Mouse (Mus musculus) cortical plate, adult 2 months (tissue): ENCODE results near the gene Gm6408.

Experiments
- CTCF ChIP-seq: fragments of 200-500 bp; IDR thresholded peaks from 2 replicates; pipeline ENCODE4 v1.5.1; 2011; ENCODE audit warnings: mild to moderate bottlenecking, control low read depth, low read length; ENCODE audit not compliant: insufficient read depth; ENCODE audit errors: extremely low read depth
- POLR2A ChIP-seq: fragments of 200-500 bp; IDR thresholded peaks from 2 replicates; pipeline ENCODE4 v1.6.1; 2011; ENCODE audit warnings: mild to moderate bottlenecking, low read length, control low read depth; ENCODE audit not compliant: insufficient read depth; ENCODE audit errors: extremely low read depth

- TF ChIP-seq CTCF (no peak), POLR2A (no peak)
These were observed 39.0 kb upstream of the Gm6408 start for GRCm38 (mm10) chr5:146442767-146443166.
